Comparison of ENCODE assay signal across 8 mouse cellular contexts in the genomic region with DNA sequence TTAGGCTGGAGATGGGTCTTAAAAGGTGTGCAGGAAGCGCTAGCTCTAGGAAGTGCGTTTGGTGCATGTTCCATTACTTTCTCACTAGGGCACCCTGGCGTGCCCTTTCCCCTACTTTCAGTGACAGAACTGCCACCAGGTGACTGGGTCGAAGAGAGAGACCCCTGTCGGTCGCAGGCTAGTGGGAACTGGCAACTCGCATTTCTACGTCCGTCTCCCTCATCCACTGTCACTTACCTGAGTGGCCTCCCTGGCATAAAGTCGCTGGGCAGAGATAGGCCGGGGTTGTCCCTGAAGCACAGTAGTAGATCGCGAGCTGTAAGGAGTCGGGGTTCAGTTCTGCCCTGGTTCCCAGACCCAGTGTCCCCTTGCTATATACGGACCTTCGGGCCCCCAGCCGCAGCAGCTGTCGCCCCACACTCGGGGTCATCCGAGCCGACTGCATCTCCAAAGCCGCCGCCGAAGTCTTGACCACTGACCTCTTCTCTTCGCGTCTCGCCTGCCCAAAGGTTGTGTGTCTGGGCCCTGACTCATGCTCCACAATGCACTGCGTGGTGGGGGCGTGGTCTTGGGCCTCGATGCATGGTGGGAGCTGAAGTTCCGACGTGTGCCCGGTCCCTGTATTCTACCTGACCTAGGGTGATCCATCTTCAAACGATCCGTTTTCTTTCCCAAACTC. TPM values are rescaled to one million over a fixed set of nuclear protein-coding genes. Genes with fewer than 3 reads are reported as not detected.
DNase-seq lines count a peak whose midpoint lies in the region; ATAC-seq and TF ChIP-seq lines count a peak whose summit lies in the region.

A gene (minus strand): TSS at position 532 of the 679 bp plus-strand sequence.

- peak within 1 kb of the TSS; percentile 65 for H3K4me3 ChIP-seq in forebrain, embryonic 10.5 days
- peak within 1 kb of the TSS; percentile 69 for H3K4me3 ChIP-seq in heart, embryonic 15.5 days
- H3K4me3 ChIP-seq in liver, embryonic 16.5 days (ENCODE audit: low read depth, low read length), result peak within 1 kb of the TSS; percentile 82
- peak within 1 kb of the TSS; percentile 55 for H3K4me3 ChIP-seq in neural tube, embryonic 12.5 days
- H3K4me3 ChIP-seq in stomach, postnatal 0 days (ENCODE audit: low read depth, low read length), result peak within 1 kb of the TSS; percentile 66

- WGBS in forebrain, embryonic 10.5 days, result under 1% methylated on average over 35 of the region's 35 CpGs
- under 1% methylated on average over 35 of the region's 35 CpGs for WGBS in heart, embryonic 15.5 days
- under 1% methylated on average over 35 of the region's 35 CpGs for WGBS in liver, embryonic 16.5 days (ENCODE audit: insufficient replicate concordance)
- WGBS in neural tube, embryonic 12.5 days, result under 1% methylated on average over 35 of the region's 35 CpGs
- WGBS in stomach, postnatal 0 days, result under 1% methylated on average over 33 of the region's 35 CpGs

- peaks cover 39% of the 10 kb centered on the region for H3K36me3 ChIP-seq in forebrain, embryonic 10.5 days (replicated peaks)
- H3K36me3 ChIP-seq in heart, embryonic 15.5 days, result peaks cover 40% of the 10 kb centered on the region
- peaks cover 31% of the 10 kb centered on the region for H3K36me3 ChIP-seq in liver, embryonic 16.5 days (ENCODE audit: control insufficient read depth, insufficient read depth)
- peaks cover 38% of the 10 kb centered on the region for H3K36me3 ChIP-seq in neural tube, embryonic 12.5 days
- peaks cover 27% of the 10 kb centered on the region for H3K36me3 ChIP-seq in stomach, postnatal 0 days (ENCODE audit: control insufficient read depth, insufficient read depth, low read length)

- peaks cover 63% of the 10 kb centered on the region for H3K4me1 ChIP-seq in forebrain, embryonic 10.5 days
- H3K4me1 ChIP-seq in heart, embryonic 15.5 days (replicated peaks), result peaks cover 42% of the 10 kb centered on the region
- peaks cover 25% of the 10 kb centered on the region for H3K4me1 ChIP-seq in liver, embryonic 16.5 days (ENCODE audit: control insufficient read depth, low read depth, low read length)
- peaks cover 44% of the 10 kb centered on the region for H3K4me1 ChIP-seq in neural tube, embryonic 12.5 days
- H3K4me1 ChIP-seq in stomach, postnatal 0 days (replicated peaks; ENCODE audit: control insufficient read depth, insufficient read depth), result peaks cover 6% of the 10 kb centered on the region; the same call in 1 of the 2 replicates

- peak within 1 kb of the TSS; percentile 85 for H3K27ac ChIP-seq in forebrain, embryonic 10.5 days
- peak within 1 kb of the TSS; percentile 84 for H3K27ac ChIP-seq in heart, embryonic 15.5 days
- peak within 1 kb of the TSS; percentile 73 for H3K27ac ChIP-seq in liver, embryonic 16.5 days (ENCODE audit: low read length)
- no peak within 1 kb of the TSS for H3K27ac ChIP-seq in neural tube, embryonic 12.5 days
- peak within 1 kb of the TSS; percentile 83 for H3K27ac ChIP-seq in stomach, postnatal 0 days (replicated peaks)

- ATAC-seq in heart, embryonic 15.5 days (replicated peaks; ENCODE audit: insufficient number of reproducible peaks, insufficient read depth, low FRiP score, low read depth), result peak; percentile 84
- ATAC-seq in liver, embryonic 16.5 days (ENCODE audit: low read depth), result peak; percentile 91
- peak; percentile 62 for ATAC-seq in neural tube, embryonic 12.5 days (ENCODE audit: low FRiP score, low read depth)
- ATAC-seq in stomach, postnatal 0 days (ENCODE audit: low FRiP score, low TSS enrichment), result peak; percentile 87

- peak within 1 kb of the TSS; percentile 73 for H3K4me2 ChIP-seq in heart, embryonic 15.5 days
- peak within 1 kb of the TSS; percentile 93 for H3K4me2 ChIP-seq in liver, embryonic 16.5 days (ENCODE audit: low read depth, low read length)
- peak within 1 kb of the TSS; percentile 87 for H3K4me2 ChIP-seq in neural tube, embryonic 12.5 days (replicated peaks)
- H3K4me2 ChIP-seq in stomach, postnatal 0 days (replicated peaks; ENCODE audit: low read depth), result peak within 1 kb of the TSS; percentile 85

- peak; percentile 48 to 67 for DNase-seq in CD8-positive naive resting alpha-beta T cell, adult 2 months (ENCODE audit: low read depth in 2 of 2, low spot score in 2 of 2)
- peak; percentile 81 for DNase-seq in c-Kit-positive CD71-negative TER-119-negative erythroid progenitor cells, embryonic 14.5 days (ENCODE audit: low read depth)
- DNase-seq in forebrain, embryonic 10.5 days (ENCODE audit: extremely low spot score, low spot score), result peak; percentile 86
- DNase-seq in kidney, postnatal 25 days, result peak; percentile 95 to 97
- peak; percentile 93 for DNase-seq in stomach, postnatal 0 days (ENCODE audit: low spot score)

- peak within 1 kb of the TSS; percentile 77 for H3K9ac ChIP-seq in heart, embryonic 15.5 days
- H3K9ac ChIP-seq in liver, embryonic 16.5 days (ENCODE audit: low read depth, low read length), result peak within 1 kb of the TSS; percentile 87
- H3K9ac ChIP-seq in neural tube, embryonic 12.5 days, result peak within 1 kb of the TSS; percentile 74
- H3K9ac ChIP-seq in stomach, postnatal 0 days (ENCODE audit: low read length), result peak within 1 kb of the TSS; percentile 79

- no peaks in the 10 kb centered on the region for H3K9me3 ChIP-seq in forebrain, embryonic 10.5 days
- no peaks in the 10 kb centered on the region for H3K9me3 ChIP-seq in heart, embryonic 15.5 days (replicated peaks)
- H3K9me3 ChIP-seq in liver, embryonic 16.5 days (replicated peaks; ENCODE audit: control insufficient read depth, low read length), result no peaks in the 10 kb centered on the region
- no peaks in the 10 kb centered on the region for H3K9me3 ChIP-seq in neural tube, embryonic 12.5 days
- H3K9me3 ChIP-seq in stomach, postnatal 0 days (ENCODE audit: control insufficient read depth, low read length), result no peaks in the 10 kb centered on the region

- no peaks in the 10 kb centered on the region for H3K27me3 ChIP-seq in forebrain, embryonic 10.5 days (ENCODE audit: poor library complexity, severe bottlenecking)
- H3K27me3 ChIP-seq in heart, embryonic 15.5 days, result no peaks in the 10 kb centered on the region
- H3K27me3 ChIP-seq in liver, embryonic 16.5 days (ENCODE audit: control insufficient read depth, insufficient read depth, low read depth, low read length), result no peaks in the 10 kb centered on the region
- no peaks in the 10 kb centered on the region for H3K27me3 ChIP-seq in neural tube, embryonic 12.5 days (replicated peaks)
- no peaks in the 10 kb centered on the region for H3K27me3 ChIP-seq in stomach, postnatal 0 days (ENCODE audit: control insufficient read depth, insufficient read depth, low read length)

- TF ChIP-seq CTCF in stomach, postnatal 0 days (IDR thresholded peaks at IDR 0.05; ENCODE audit: low read depth), result peak; percentile 61

- TF ChIP-seq EP300 in stomach, postnatal 0 days (optimal IDR thresholded peaks at IDR 0.05), result no peak

RNA-seq across cellular contexts. Expression of the gene that starts here (rescaled TPM):
- 41.0 and 44.1 TPM in 2 replicates for polyA plus RNA-seq in forebrain, embryonic 10.5 days (2016; fragmentation: Nextera tagmentation; extraction: Ambion mirVana)
- 200 and 235 TPM in 2 replicates for polyA plus RNA-seq in heart, embryonic 15.5 days (2015; fragmentation: Nextera tagmentation; extraction: Ambion mirVana)
- 127 and 138 TPM in 2 replicates for polyA plus RNA-seq in liver, embryonic 16.5 days (2015; fragmentation: Nextera tagmentation; extraction: Ambion mirVana)
- 59.1 and 63.7 TPM in 2 replicates for polyA plus RNA-seq in neural tube, embryonic 12.5 days (2016; fragmentation: Nextera tagmentation; extraction: Ambion mirVana)
- polyA plus RNA-seq in stomach, postnatal 0 days (2015; fragmentation: Nextera tagmentation; extraction: Ambion mirVana), result 136 and 143 TPM in 2 replicates
